ENCODE assay signal across 24 mouse cellular contexts in the genomic region with DNA sequence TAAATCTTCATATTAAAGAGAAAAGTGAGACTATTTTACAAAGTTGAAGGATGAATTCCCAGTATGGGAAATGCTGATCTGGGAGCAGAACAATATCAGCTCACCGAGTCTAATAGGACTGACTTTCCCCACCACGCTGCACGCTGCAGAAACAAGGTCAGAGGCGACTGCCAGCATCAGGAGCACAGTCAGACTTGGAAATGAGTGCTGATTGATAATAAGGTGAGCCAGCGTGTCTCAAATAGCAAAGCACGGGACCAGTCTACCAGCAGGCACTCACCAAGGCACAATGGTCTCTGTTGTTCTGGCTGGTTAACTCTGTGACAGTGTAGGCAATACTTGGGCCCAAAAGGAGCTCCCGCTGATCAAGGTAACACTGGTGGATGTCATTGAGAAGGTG. TPM values are rescaled to one million over a fixed set of nuclear protein-coding genes. Genes with fewer than 3 reads are reported as not detected.
DNase-seq lines count a peak whose midpoint lies in the region; ATAC-seq and TF ChIP-seq lines count a peak whose summit lies in the region.
"Had no signal": no experiment of that assay in that cellular context is flagged by ENCODE, and none has a peak within 500 bp of the region (broad histone marks: within the 10 kb centered on the region; RNA-seq: fewer than 3 reads in every experiment).

No protein-coding gene starts in this region.

- no peaks in the 10 kb centered on the region for H3K9me3 ChIP-seq in midbrain, embryonic 11.5 days (ENCODE audit: control insufficient read depth, low read length)
- H3K9me3 ChIP-seq in midbrain, embryonic 13.5 days: no peaks in the 10 kb centered on the region
- H3K9me3 ChIP-seq: embryonic facial prominence, embryonic 10.5 days; embryonic facial prominence, embryonic 12.5 days; forebrain, embryonic 13.5 days; G1E had no signal

- TF ChIP-seq POLR2A in heart, adult 2 months (IDR thresholded peaks at IDR 0.05; ENCODE audit: insufficient read depth, low read depth, low read length): no peak

- TF ChIP-seq CTCF in heart, adult 2 months (IDR thresholded peaks at IDR 0.05): no peak

- H3K9ac ChIP-seq in heart, adult 2 months (ENCODE audit: low read depth, low read length): no peak overlapping the region
- H3K9ac ChIP-seq in midbrain, embryonic 11.5 days (ENCODE audit: low read length): no peak overlapping the region
- H3K9ac ChIP-seq in midbrain, embryonic 13.5 days (replicated peaks): no peak overlapping the region
- H3K9ac ChIP-seq: embryonic facial prominence, embryonic 12.5 days; forebrain, embryonic 13.5 days had no signal

- intact Hi-C loops in heart, postnatal 25 days (cut with DNase I): no loop called here
- intact Hi-C loops in heart, adult 2 months (cut with DNase I): no loop called here
- intact Hi-C loops in heart, postnatal 36 days (cut with DNase I): no loop called here

- no peaks in the 10 kb centered on the region for H3K79me2 ChIP-seq in heart, adult 2 months (replicated peaks; ENCODE audit: control insufficient read depth, insufficient read depth, low read length)

- 74% methylated on average over 7 of the region's 7 CpGs for WGBS in heart, adult 2 months
- WGBS in midbrain, embryonic 11.5 days: 88% methylated on average over 7 of the region's 7 CpGs
- WGBS in midbrain, embryonic 13.5 days: 88% methylated on average over 7 of the region's 7 CpGs

- TF ChIP-seq EP300 in heart, adult 2 months (IDR thresholded peaks at IDR 0.05; ENCODE audit: insufficient read depth, low read depth, low read length): no peak

- H3K4me3 ChIP-seq in heart, adult 2 months: no peak overlapping the region
- H3K4me3 ChIP-seq in midbrain, embryonic 11.5 days (ENCODE audit: low read depth, low read length): no peak overlapping the region
- H3K4me3 ChIP-seq in midbrain, embryonic 13.5 days (replicated peaks): no peak overlapping the region
- H3K4me3 ChIP-seq: embryonic facial prominence, embryonic 10.5 days; embryonic facial prominence, embryonic 12.5 days; forebrain, embryonic 13.5 days had no signal

- H3K27ac ChIP-seq in heart, adult 2 months: peak overlapping the region; percentile 23; the same call in 1 of the 2 replicates
- no peak overlapping the region for H3K27ac ChIP-seq in midbrain, embryonic 11.5 days (ENCODE audit: low read depth, low read length)
- no peak overlapping the region for H3K27ac ChIP-seq in midbrain, embryonic 13.5 days
- H3K27ac ChIP-seq: embryonic facial prominence, embryonic 10.5 days; embryonic facial prominence, embryonic 12.5 days; forebrain, embryonic 13.5 days had no signal

- H3K4me2 ChIP-seq in midbrain, embryonic 11.5 days: no peak overlapping the region
- no peak overlapping the region for H3K4me2 ChIP-seq in midbrain, embryonic 13.5 days (replicated peaks)
- H3K4me2 ChIP-seq: embryonic facial prominence, embryonic 12.5 days; forebrain, embryonic 13.5 days had no signal

- H3K36me3 ChIP-seq in heart, adult 2 months (ENCODE audit: control insufficient read depth, insufficient read depth, low read length): peaks cover 4% of the 10 kb centered on the region; the same call in 1 of the 2 replicates
- H3K36me3 ChIP-seq in midbrain, embryonic 11.5 days (ENCODE audit: control insufficient read depth, insufficient read depth, low read length): peaks cover 20% of the 10 kb centered on the region
- H3K36me3 ChIP-seq in midbrain, embryonic 13.5 days: peaks cover 76% of the 10 kb centered on the region

- ATAC-seq in midbrain, embryonic 11.5 days (ENCODE audit: low FRiP score): no peak
- no peak for ATAC-seq in midbrain, embryonic 13.5 days
- ATAC-seq: activated CD4-positive, CD25-positive, alpha-beta regulatory T cell, adult 4 months; CD4-positive, CD25-positive, alpha-beta regulatory T cell, adult 4 months; forebrain, embryonic 13.5 days; forebrain, embryonic 16.5 days; Patski had no signal

- no peaks in the 10 kb centered on the region; the same call in 1 of the 2 replicates for H3K4me1 ChIP-seq in heart, adult 2 months (ENCODE audit: control insufficient read depth, insufficient read depth, low read length)
- H3K4me1 ChIP-seq in midbrain, embryonic 11.5 days (ENCODE audit: control insufficient read depth, insufficient read depth, low read length): no peaks in the 10 kb centered on the region
- H3K4me1 ChIP-seq in midbrain, embryonic 13.5 days (replicated peaks): no peaks in the 10 kb centered on the region
- H3K4me1 ChIP-seq: embryonic facial prominence, embryonic 10.5 days; embryonic facial prominence, embryonic 12.5 days; forebrain, embryonic 13.5 days had no signal

- H3K27me3 ChIP-seq in heart, adult 2 months (ENCODE audit: control insufficient read depth, insufficient read depth, low read length): no peaks in the 10 kb centered on the region
- H3K27me3 ChIP-seq in midbrain, embryonic 11.5 days (ENCODE audit: control insufficient read depth, insufficient read depth, low read length): no peaks in the 10 kb centered on the region
- H3K27me3 ChIP-seq in midbrain, embryonic 13.5 days: no peaks in the 10 kb centered on the region
- H3K27me3 ChIP-seq: CH12.LX; embryonic facial prominence, embryonic 12.5 days; forebrain, embryonic 13.5 days; Patski had no signal

- peak; percentile 92 for DNase-seq in heart, adult 11 months
- DNase-seq in heart, postnatal 25 days (ENCODE audit: low spot score): no peak
- peak in 1 of 2 experiments; percentile 24 for DNase-seq in heart, adult 2 months
- no peak for DNase-seq in heart, postnatal 36 days
- DNase-seq in midbrain, embryonic 11.5 days (ENCODE audit: low spot score, missing footprints): peak; percentile 60
- DNase-seq: adrenal gland, adult 8-10 months; adrenal gland, postnatal 14 days; adrenal gland, postnatal 36 days; B cell, adult 2 months; cerebellum, adult 11-12 months; cerebellum, adult 2 months; cerebellum, adult 9-10 months; cerebellum, postnatal 10 days; cerebellum, postnatal 25 days had no signal

RNA-seq across cellular contexts. Expression of gene Cog3, which starts 21.7 kb away (rescaled TPM):
- 10 to 100 TPM; 13.0 to 13.5 TPM for total RNA-seq in heart, postnatal 25 days (2021)
- total RNA-seq in heart, adult 2 months (2021): 10 to 100 TPM; 13.1 to 14.0 TPM
- polyA plus RNA-seq in heart, adult 2 months (2012; rRNA removed): 6.0 and 11.7 TPM in 2 replicates
- total RNA-seq in heart, postnatal 36 days (2021): 10 to 100 TPM; 13.4 to 14.8 TPM
- polyA plus RNA-seq in midbrain, embryonic 11.5 days (2014; fragmentation: Nextera tagmentation; extraction: Ambion mirVana): 23.3 and 27.5 TPM in 2 replicates
- 20.5 and 21.4 TPM in 2 replicates for polyA plus RNA-seq in midbrain, embryonic 13.5 days (2015; fragmentation: Nextera tagmentation; extraction: Ambion mirVana)

RNA-seq across cellular contexts. Expression of gene Slc25a30, which starts 54.2 kb away (rescaled TPM):
- 10 to 100 TPM; 11.5 to 12.6 TPM for total RNA-seq in heart, postnatal 25 days (2021)
- 10 to 100 TPM; 13.9 to 15.2 TPM for total RNA-seq in heart, adult 2 months (2021)
- 6.3 and 7.2 TPM in 2 replicates for polyA plus RNA-seq in heart, adult 2 months (2012; rRNA removed)
- 10 to 100 TPM; 11.0 to 15.5 TPM for total RNA-seq in heart, postnatal 36 days (2021)
- polyA plus RNA-seq in midbrain, embryonic 11.5 days (2014; fragmentation: Nextera tagmentation; extraction: Ambion mirVana): 7.0 and 8.8 TPM in 2 replicates
- 9.4 and 11.8 TPM in 2 replicates for polyA plus RNA-seq in midbrain, embryonic 13.5 days (2015; fragmentation: Nextera tagmentation; extraction: Ambion mirVana)

Comparison
In these comparisons a context has a peak if more than half of its experiments do, and no peak if none do; other contexts are left out.
1. DNase-seq: peak in heart, adult 11 months (single experiment) and midbrain, embryonic 11.5 days (single experiment); none in heart, postnatal 25 days (single experiment) and heart, postnatal 36 days (0 of 2).